Mouse (Mus musculus) v-Abl transformed pro-B cells (cell line): ENCODE results near the gene Olfr987.
"Not testable (repeated sequence)": the region's sequence is repeated elsewhere in the genome, so short reads cannot be mapped to it uniquely, and the experiment has no call there.

Experiments
- in situ Hi-C, 2 experiments: fragments of 400-800 bp; cut with MboI; formaldehyde crosslinking; loops; one replicate each; pipeline ENCODE4 v1.15.1; 2025; ENCODE audit not compliant: unreplicated experiment in 2 of 2

Olfr987 gene

DNA sequence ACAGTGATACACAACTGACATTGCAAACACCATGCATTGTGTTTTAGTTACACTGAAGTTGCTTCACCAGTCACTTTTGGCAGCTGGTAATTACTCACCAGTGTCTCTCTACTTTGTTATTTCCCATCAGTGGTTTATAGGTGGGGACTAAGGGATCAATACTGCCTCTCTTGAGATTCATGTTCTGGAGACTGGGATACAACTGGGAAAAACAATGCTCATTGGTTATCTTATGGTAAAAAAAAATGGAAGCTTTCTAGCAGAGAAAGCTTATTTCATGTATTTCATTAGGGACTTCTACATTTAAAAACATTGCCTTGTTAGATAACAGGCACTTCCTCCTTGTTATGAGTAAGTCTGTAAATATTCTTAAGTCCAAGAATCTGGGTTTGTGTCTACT is at the start of gene Olfr987:
Gene Olfr987 (minus strand): TSS at position 101 of the 400 bp plus-strand sequence.
- in situ Hi-C loops, result not testable (repeated sequence)

DNA sequence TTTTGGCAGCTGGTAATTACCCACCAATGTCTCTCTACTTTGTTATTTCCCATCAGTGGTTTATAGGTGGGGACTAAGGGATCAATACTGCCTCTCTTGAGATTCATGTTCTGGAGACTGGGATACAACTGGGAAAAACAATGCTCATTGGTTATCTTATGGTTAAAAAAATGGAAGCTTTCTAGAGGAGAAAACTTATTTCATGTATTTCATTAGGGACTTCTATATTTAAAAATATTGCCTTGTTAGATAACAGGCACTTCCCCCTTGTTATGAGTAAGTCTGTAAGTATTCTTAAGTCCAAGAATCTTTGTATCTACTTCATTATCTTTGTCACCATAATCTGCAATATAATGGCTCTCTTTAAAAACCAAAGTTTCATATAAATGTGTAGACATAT is 24.0 kb upstream of the Olfr987 start, which contains the start of gene Olfr988:
Gene Olfr988 (minus strand): TSS at position 101 of the 400 bp plus-strand sequence.
- in situ Hi-C loops, result not testable (repeated sequence)

DNA sequence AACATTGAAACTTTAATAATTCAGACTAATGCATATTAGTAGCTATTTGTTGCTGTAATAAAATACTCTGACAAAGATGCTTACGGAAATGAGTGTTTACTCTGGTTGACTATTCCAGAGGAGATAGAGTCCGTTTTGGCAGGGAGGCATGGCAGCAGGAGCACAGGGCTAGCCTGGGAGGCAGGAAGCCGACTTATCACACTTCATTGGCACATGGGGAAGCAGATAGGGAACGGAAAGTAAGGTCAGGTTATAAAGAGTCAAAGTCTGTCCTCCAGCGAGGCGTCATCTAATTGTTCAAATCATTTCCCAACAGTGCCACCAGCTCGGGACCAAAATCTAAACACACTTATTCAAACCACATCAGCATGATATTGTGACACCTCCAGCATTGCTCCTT is 857 bp upstream of the Olfr987 start:
- in situ Hi-C loops, result no loop called here

DNA sequence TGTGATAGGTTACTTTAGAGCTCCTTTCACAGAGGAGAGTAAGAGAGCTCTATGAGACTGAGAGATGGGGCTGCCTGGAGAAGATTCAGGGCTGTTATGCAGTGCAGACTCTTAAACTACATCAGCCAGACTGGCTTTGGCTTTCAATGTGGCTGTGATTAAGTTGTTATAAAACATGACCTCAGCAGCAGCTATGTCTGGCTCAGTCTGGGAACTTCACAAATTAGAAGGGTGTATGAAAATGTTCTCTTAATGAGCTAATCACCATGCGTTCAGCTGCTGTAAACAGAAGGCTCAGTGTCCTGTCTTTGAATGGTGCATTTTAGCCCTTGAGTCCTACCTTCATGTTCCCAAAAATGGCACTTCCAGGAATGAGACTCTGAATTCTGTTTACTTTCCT is 20.0 kb downstream of the Olfr987 start:
- in situ Hi-C loops, result no loop called here

DNA sequence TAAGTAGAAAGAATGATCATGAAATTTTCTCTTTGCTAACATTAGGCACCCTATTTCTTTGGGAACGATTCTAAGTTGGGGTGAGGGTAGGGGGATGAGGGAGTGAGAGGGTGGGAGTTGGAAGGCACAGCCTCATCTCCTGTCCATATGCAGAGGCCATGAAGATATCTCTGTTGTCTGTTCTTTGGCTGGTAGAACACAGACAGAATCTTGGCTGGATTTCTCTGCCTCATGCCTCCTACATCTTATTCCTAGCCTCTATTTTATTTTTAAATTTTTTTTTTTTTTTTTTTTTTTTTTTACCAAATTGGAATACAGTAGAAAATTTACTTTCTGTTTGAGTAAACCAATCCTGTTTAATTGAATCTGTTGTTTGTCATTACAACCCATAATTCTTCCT is 53.7 kb downstream of the Olfr987 start:
- in situ Hi-C loops, result no loop called here

DNA sequence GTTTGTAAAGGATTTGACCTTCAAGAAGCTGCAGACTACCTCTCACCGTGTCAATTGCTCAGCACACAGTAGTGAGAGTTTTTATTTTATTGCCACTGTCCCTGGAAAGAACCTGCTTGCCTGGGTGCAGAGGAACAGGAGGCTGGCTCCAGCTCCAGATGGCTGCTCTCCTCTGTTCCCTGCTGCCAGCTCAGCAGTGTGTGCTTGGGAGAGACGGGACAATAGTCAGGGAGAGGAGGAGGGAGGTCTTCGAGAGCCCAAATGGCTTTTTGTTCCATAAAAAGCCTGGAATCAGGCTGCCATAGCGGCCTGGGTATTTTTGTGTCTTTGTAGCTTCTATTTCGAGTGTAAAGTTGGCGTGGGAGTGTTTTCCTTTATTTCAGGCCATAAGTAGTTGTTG is 54.5 kb downstream of the Olfr987 start:
- in situ Hi-C loops, result no loop called here

DNA sequence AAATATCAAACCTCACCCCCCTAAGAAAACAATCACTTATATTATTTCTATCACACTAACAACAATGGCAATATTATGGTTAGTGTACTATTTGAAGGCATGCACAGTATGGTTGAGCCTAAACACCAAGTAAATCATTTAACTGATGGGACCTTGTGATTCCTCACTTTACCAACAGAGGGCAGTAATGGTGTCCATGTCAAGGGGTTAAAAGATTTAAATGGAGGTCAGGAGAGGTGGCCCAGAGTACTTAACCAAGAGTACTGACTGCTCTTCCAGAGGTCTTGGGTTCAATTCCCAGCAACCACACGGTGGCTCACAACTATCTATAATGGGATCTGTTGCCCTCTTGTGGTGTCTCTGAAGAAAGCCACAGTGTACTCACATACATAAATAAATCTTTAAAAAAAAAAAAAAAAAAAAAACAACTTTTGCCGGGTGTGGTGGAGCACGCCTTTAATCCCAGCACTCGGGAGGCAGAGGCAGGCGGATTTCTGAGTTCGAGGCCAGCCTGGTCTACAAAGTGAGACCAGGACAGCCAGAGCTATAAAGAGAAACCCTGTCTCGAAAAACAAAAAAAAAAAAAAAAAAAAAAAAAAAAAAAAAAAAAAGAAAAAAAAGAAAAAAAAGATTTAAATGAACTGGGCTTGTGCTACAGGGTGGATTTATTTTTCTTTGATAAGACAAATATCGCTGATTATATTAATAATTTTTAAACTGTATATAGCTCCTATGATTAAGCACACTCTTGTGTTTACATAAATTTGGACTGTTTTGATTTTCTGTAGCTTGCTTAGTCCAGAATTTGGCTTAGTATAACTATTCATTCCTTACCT is 55.3 kb downstream of the Olfr987 start:
- in situ Hi-C loops, result no loop called here

DNA sequence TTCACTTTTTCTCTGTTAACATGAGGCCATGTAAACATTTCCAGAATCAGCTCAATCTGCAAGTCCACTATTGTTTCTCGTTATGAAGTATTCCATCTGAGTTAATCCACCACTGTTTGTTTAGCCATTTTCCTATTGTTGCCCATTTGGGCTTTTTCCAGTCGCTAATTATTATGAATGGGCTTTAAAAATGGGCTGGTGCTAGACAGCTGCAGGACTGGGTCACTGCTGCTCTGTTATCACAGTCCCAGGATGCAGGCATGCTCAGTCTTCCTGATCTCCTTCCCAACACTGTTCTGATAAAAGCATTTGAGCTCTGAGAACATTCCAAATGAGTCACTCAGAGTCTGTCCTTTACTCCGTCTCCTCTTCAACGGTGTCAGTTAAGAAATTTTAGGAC is 58.1 kb downstream of the Olfr987 start:
- in situ Hi-C loops, result no loop called here
